Mouse (Mus musculus) adrenal gland, postnatal 25 days (tissue): ENCODE results near the gene Lmnb2. TPM values are rescaled to one million over a fixed set of nuclear protein-coding genes. Genes with fewer than 3 reads are reported as not detected.

Source experiments
- DNase-seq: peaks from one replicate; pipeline ENCODE4 v3.0.0; 2021; ENCODE audit warnings: mixed read lengths
- long read RNA-seq: library from polyadenylated mRNA; stranded (forward); transcript quantifications from one replicate; pipeline ENCODE4 v2.0.0, GENCODE M21; 2021
- total RNA-seq: library from RNA; stranded (reverse); gene quantifications from 2 replicates; pipeline ENCODE4 v1.2.3, GENCODE M21; 2021

Gene Lmnb2
- total RNA-seq: 14.4 and 15.2 TPM in 2 replicates
- long read RNA-seq, transcript Lmnb2-201 (12 exons, 3,531 nt): major isoform, 33 of 38 reads
- long read RNA-seq, partial matches to known transcripts: 2 of 38 reads
- long read RNA-seq, other reads (novel, unspliced or antisense): 3 of 38 reads

DNA sequence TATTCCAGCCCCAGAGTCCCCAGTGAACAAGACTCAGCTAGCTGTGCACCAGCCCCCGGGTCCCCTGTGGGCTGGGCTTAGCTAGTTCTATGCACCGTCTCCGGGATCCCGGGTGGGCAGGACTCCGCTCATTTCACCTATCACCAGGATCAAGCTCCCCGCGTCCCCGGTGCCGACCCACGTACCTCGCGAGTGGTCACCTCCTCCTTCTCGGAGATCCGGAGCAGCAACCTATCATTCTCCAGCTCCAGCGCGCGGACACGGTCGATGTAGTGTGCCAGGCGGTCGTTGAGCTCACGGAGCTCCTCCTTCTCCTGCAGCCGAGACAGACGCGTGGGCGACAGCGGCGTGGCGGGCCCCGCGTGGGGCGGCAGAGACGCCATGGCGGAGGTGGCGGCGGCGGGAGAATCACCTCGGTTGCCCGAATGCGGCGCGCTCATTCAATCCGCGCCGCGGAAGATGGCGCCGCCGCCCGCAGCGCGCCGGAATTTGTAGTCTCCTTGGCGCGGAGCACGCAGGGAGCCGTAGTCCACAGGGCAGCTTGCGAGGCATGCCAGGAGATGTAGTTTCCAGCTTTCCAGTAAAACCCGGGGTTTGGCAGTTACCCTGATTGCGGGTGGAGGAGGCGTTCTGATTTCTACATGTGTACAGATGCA lies at the start of gene Lmnb2:
Gene Lmnb2 (minus strand): TSS at position 467 of the 656 bp plus-strand sequence.
- DNase-seq: peak; percentile 77

- no peak for DNase-seq
These were observed 49.1 kb upstream of the Lmnb2 start for GRCm38 (mm10) chr10:80967101-80967656.

DNA sequence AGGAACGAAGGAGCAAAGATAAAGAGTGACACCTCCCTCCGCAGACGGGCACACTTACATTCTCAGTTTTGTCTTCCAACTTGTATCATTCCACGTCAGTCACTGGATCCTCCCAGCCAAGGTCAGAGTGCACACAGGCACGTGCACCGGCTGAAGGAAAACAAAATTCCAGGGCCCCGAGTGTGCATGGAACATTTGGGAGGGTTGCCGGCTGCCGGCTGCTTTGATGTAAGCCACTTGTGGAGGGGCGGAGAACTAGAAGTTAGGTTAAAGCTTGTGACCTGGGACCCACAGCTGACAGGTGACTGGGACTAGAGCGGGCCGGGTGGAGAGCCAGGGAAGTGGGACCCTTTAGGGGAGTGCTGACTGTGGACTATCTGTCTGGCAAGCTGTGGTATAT lies 48.3 kb upstream of the Lmnb2 start:
- DNase-seq: peak; percentile 65

GRCm38 (mm10) chr10:80963031-80963975 lies 45.3 kb upstream of the Lmnb2 start:
- DNase-seq: peak; percentile 67

GRCm38 (mm10) chr10:80962585-80962984 lies 44.5 kb upstream of the Lmnb2 start:
- DNase-seq: no peak

GRCm38 (mm10) chr10:80962051-80962472 lies 44.0 kb upstream of the Lmnb2 start:
- no peak for DNase-seq

GRCm38 (mm10) chr10:80960551-80961508 lies 42.8 kb upstream of the Lmnb2 start:
- DNase-seq: peak; percentile 53

DNA sequence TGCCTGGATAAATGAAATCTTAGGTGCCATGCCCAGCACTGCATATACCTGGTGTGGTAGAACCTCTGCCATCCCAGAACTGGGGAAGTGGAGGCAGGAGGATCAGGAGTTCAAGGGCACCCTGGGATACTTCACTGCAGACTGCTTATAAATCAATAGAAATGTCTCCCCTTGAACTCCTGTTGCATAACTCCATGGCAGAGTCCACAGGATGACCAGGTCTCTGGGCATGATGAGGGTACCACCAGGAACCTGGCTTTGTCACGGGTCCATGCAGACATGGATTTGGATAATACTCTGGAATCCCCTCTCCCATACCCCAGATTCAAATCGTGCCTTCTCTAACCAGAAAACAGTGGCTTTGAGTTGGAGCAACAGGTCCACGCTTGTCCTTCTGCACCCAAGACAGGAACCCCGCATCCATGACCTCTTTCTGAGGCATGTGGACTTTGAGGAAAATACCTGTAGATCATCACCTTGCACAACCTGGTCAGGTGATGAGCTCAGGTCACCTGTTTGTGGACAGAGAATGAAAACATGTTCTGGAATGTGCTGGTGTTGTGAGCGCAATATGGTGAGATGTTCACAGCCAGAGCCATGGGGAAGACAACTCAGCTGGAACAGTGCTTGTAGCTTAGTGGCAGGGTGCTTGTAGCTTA lies 41.1 kb upstream of the Lmnb2 start:
- DNase-seq: no peak

DNA sequence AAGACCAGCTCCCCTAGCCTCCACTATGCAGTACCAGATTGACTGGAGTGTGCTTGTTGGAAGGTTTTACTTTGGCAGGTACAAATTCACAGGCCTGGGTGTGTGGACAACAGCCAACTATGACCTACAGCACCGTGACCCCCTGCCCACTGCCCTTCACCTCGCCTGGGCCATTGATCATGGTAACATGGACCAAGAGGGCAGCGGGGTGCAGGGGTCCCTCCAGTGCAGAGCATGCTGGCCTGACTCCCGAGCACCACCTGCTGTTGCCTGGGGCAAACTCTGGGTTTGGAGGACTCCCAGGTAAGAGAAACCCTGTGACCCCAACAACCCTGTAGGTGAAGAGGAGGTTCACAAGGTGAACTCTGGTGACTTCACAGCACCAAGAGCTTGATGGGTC lies 39.7 kb upstream of the Lmnb2 start:
- no peak for DNase-seq

- no peak for DNase-seq
These were observed 38.9 kb upstream of the Lmnb2 start for GRCm38 (mm10) chr10:80956901-80957300.

DNA sequence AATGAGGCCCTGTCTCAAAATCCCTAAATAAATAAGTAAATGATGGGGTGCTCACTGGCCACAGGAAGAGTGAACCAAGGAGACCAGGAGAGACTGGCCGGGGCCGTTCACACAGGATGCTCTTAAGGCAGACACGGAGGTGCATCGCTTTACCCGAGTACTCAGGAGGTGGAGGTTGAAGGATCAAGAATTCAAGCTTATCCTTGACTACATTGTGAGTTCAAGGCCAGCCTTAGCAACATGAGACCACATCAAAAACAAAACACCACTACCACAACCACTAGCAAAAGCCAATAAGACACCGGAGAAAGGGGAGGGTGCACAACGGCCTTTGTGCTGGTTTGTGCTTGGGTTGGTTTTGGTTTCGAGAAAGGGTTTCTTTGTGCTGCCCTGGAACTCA lies 38.3 kb upstream of the Lmnb2 start:
- no peak for DNase-seq

GRCm38 (mm10) chr10:80955536-80955935 lies 37.5 kb upstream of the Lmnb2 start:
- peak; percentile 50 for DNase-seq

DNA sequence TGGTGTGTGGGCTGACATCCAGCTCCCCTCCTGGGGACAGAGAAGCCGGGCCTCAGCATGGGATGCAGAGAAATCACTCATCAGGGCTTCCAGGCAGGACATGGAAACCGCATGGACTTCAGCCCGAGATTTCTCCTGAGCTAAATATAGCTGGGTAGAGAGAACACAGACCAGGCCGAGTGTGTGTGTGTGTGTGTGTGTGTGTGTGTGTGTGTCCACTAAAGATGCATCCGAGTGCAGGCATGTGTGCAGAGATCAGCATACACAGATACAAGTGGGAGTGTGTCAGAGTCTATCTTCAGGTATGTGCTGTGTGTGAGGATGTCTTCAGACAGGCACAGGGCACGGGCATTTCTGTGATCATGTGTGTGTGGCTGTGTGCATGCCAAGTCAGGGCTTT lies 36.8 kb upstream of the Lmnb2 start:
- no peak for DNase-seq

- no peak for DNase-seq
These were observed 36.4 kb upstream of the Lmnb2 start for GRCm38 (mm10) chr10:80954415-80954814.

GRCm38 (mm10) chr10:80952449-80952848 lies 34.4 kb upstream of the Lmnb2 start:
- no peak for DNase-seq

- DNase-seq: no peak
These were observed 33.8 kb upstream of the Lmnb2 start for GRCm38 (mm10) chr10:80951761-80952390.

DNA sequence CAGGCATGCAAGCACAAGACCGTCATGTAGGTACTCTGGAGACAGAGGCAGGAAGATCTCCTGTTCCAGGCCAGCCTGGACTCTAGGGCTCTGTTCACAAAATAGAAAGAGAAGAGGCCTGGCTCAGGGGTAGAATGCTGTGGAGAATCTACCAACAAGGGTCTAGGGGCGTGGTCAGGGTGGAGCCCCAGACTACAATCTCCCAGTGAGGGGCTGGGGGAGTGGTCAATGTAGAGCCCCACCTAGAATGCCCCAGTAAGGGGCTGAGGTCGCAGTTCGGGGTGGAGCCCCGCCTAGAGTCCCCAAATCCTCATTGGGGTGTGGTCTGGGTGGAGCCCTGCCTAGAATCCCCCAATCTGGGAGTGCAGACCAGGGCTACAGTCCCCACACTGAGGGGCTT lies 32.3 kb upstream of the Lmnb2 start:
- DNase-seq: no peak

DNA sequence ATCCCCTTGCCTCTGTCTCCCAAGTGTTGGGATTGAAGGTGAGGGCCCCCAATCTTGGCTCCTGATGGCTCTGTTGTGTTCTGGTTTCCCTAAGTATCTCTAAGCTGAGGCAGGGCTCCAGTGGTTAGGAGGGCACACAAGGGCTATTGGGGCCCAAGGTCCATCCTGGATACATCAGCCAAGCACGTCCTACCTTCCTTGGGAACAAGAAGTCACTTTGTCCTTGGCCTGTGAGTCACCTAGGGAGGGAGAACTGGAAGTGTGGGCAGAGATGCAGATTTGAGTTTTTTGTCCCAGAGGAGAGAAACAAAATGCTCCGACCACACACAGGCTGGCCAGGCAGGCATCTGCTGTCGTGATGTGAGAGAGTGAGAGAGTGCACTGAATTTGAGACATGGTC lies 31.0 kb upstream of the Lmnb2 start:
- DNase-seq: no peak

- no peak for DNase-seq
These were observed 30.5 kb upstream of the Lmnb2 start for GRCm38 (mm10) chr10:80948570-80948969.

DNA sequence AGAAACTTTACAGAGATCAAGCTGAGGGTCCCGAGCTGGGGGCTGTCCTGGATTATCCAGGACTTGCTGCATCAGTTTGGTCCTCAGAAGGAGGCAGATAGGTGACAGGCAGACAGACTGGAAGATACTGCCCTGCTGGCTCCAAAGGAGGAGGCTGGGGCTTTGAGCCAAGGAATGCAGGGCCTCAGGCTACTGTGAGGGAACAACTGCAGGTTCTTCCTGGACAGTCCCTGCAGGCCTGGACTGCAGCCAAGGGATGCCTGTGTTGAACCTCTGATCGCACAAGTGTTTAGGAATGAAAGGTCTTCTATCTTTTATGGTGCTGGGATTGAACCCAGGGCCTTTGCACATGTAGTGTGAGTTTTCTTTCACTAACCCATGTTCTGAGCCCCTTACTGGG lies 29.8 kb upstream of the Lmnb2 start:
- peak; percentile 67 for DNase-seq
